Mouse (Mus musculus) adrenal gland, postnatal 36 days (tissue): ENCODE measurements around the gene Adamts14. TPM values are rescaled to one million over a fixed set of nuclear protein-coding genes. Genes with fewer than 3 reads are reported as not detected.

Experiments used
- DNase-seq, 2 experiments: peaks; one replicate each; pipeline ENCODE4 v3.0.0; 2021; ENCODE audit warnings: mixed read lengths in 1 of 2
- long read RNA-seq, 2 experiments: library from polyadenylated mRNA; stranded (forward); transcript quantifications; one replicate each; pipeline ENCODE4 v2.0.0; 2021; ENCODE audit warnings: borderline sequencing depth in 2 of 2
- total RNA-seq, 2 experiments: library from RNA; stranded (reverse); gene quantifications; 2 replicates each; pipeline ENCODE4 v1.2.3; 2021

Gene Adamts14
- total RNA-seq: 1 to 10 TPM; 2.1 to 3.9 TPM
- long read RNA-seq, experiment 1, partial matches to known transcripts: 2 of 2 reads
- long read RNA-seq, experiment 1, other reads (novel, unspliced or antisense): 0 of 2 reads
- long read RNA-seq, experiment 2: 0 reads

GRCm38 (mm10) chr10:61273081-61273843 is at the start of gene Adamts14:
Adamts14 (minus strand) TSS chr10:61273438.
- peak; percentile 50 to 59 for DNase-seq

- DNase-seq: no peak
These were observed 45.3 kb upstream of the Adamts14 start for GRCm38 (mm10) chr10:61318527-61318926.

- no peak for DNase-seq
These were observed 42.2 kb upstream of the Adamts14 start for GRCm38 (mm10) chr10:61315324-61315880.

GRCm38 (mm10) chr10:61313750-61314149 is 40.5 kb upstream of the Adamts14 start:
- no peak for DNase-seq

GRCm38 (mm10) chr10:61312754-61313153 is 39.5 kb upstream of the Adamts14 start:
- no peak for DNase-seq

GRCm38 (mm10) chr10:61312159-61312558 is 38.9 kb upstream of the Adamts14 start:
- DNase-seq: no peak

GRCm38 (mm10) chr10:61308706-61309320 is 35.6 kb upstream of the Adamts14 start:
- DNase-seq: peak in 1 of 2 experiments; percentile 8

- no peak for DNase-seq
These were observed 32.8 kb upstream of the Adamts14 start for GRCm38 (mm10) chr10:61305928-61306590.

GRCm38 (mm10) chr10:61304046-61304445 is 30.8 kb upstream of the Adamts14 start:
- DNase-seq: no peak

- DNase-seq: no peak
These were observed 27.8 kb upstream of the Adamts14 start for GRCm38 (mm10) chr10:61300996-61301395.

GRCm38 (mm10) chr10:61297477-61297876 is 24.2 kb upstream of the Adamts14 start, which contains the start of gene Prf1:
Prf1 (plus strand) TSS chr10:61297833.
- DNase-seq: no peak

GRCm38 (mm10) chr10:61296713-61297445 is 23.6 kb upstream of the Adamts14 start:
- no peak for DNase-seq

GRCm38 (mm10) chr10:61294242-61294641 is 21.0 kb upstream of the Adamts14 start:
- no peak for DNase-seq

- DNase-seq: no peak
These were observed 17.2 kb upstream of the Adamts14 start for GRCm38 (mm10) chr10:61290479-61290878.

GRCm38 (mm10) chr10:61290016-61290415 is 16.8 kb upstream of the Adamts14 start:
- no peak for DNase-seq

GRCm38 (mm10) chr10:61286246-61286645 is 13.0 kb upstream of the Adamts14 start:
- DNase-seq: peak; percentile 20 to 31

- peak; percentile 25 to 42 for DNase-seq
These were observed 12.0 kb upstream of the Adamts14 start for GRCm38 (mm10) chr10:61285271-61285670.

GRCm38 (mm10) chr10:61284309-61284708 is 11.1 kb upstream of the Adamts14 start:
- no peak for DNase-seq

GRCm38 (mm10) chr10:61281115-61281514 is 7.9 kb upstream of the Adamts14 start:
- DNase-seq: no peak

GRCm38 (mm10) chr10:61277918-61278674 is 4.9 kb upstream of the Adamts14 start:
- peak; percentile 42 to 44 for DNase-seq

- DNase-seq: no peak
These were observed 3.8 kb upstream of the Adamts14 start for GRCm38 (mm10) chr10:61277051-61277450.
